Mouse (Mus musculus): ENCODE data around the gene Glis3.

The Glis3 gene

DNA sequence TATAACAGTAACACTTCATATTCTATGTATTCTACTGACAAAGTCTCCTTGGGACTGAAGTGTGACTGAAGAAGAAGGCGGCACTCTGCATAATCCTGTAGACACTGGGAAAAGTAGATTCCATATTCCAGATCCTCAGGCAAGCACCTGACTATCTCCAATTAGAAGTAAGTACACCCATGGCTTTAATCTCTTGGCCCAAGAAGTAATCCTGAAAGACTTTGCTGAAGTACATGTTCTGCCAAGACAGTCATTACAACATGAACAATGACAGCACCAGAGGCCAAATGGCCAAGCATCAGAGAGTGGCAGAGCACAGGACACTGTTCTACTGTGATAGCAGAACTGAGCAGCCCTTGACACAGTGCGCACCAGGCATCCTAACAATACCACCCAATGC, 414.1 kb downstream of the Glis3 start:
- in situ Hi-C loops (cut with MseI, MboI), result no loop called here

DNA sequence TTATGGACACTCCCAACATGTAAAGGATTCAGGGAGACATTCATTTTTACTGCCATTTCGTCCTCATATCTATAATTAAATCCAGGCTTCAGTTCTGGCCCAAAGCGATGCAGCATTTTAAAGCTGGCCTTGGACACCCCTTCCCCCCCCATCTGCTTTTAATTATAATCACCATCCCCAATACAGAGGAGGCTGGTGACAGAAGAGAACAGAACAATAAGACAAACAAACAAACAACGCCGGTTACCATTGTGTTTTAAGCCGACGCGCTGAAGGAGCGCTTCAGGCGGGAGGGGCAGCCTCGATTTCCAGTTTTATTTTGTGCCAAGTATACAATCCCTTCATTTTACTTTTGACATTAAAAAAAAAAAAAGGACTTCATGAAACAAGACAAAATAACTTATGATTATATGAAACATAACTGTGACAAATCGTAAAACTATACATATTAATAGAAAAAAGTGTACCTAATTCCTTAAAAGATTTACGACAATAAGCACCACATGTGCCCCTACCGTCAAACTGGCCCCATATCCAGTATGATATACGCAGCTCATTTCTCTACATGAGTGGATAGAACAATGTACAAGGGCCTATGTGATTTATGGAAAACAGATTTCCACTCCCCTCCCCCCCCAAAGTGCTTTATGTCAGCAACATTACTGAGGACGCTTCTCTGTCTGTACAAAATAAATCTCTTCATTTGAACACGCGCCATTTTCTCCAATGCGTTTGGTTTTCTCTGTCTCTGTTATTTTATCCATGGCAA, 420.8 kb downstream of the Glis3 start:
- in situ Hi-C loops (cut with MseI, MboI), result no loop called here

DNA sequence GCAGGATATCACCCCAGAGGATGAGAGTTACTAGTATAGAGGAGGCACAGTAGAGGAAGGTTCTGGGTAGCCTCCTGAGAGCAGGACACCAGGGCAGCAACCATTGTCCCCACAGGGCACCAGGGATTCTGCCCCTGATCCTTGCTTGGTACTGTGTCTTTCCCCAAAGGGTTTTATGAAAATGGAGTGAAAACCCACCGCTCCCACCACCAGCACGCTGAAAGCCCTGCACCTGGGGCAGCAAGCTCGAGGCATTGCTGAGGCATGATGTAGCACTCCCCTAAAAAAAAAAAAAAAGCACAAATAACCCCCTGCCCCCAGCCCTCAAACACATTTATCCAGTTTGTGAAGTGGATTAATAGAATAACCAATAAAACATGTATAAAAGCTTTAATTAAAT, 421.4 kb downstream of the Glis3 start:
- in situ Hi-C loops (cut with MseI, MboI), result no loop called here

DNA sequence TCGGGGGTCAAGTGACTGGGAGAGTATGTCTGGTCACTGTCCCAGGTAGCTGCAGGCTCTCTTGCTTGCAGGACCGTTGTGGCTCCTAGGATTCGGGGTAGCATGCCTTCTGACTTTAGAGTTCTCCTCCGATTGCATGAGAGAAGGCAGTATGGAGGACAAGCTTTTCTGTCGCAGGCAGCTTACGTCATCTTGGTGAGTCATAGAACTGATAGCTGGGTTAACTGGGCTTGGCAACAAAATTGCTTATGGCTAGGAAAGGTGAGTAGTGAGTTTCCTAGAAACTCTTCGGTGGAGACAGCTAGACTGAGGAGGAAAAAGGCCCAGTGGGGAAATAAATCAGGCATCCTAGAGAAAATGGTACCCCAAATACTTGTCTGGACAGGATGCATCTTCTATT, 432.5 kb downstream of the Glis3 start:
- in situ Hi-C loops (cut with MseI, MboI), result no loop called here

DNA sequence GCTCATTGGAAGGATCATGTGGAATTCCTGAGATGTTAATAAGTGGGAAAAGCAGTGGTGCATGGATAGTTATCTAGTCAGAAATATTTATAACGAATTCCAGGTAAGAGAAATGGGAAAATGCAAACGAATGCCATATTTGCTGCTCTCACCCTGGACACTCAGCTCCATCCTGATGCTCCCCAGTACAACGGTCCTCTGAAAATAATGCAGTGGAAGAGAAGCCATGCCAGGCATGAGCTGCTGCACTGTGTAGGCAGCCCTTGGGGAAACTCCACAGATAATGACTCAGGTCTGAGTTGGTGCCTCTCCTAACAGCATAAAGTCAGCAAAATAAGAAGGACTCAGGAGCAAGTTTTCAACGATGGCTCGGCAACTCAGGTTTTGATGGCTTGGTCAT, 433.7 kb downstream of the Glis3 start:
- in situ Hi-C loops (cut with MseI, MboI), result no loop called here

DNA sequence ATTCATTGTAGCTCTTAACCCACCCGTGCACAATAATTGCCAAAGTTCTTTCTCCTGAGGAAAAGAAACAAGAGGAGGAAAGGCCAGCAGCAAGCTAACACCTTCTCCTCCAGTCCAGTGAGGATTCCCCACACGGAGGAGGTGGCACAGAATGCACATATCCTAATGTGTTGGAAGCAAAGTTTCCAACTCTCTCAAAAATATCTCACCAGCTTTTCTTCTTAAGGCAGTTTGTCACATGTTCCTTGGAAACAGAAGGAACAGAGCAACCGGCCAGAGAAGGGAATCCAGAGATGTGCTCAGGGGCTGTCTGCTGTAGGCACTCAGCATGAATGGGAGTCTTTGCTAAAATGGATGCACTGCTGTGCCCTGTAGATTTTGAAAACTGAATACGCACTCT, 441.8 kb downstream of the Glis3 start:
- in situ Hi-C loops (cut with MseI, MboI), result no loop called here

DNA sequence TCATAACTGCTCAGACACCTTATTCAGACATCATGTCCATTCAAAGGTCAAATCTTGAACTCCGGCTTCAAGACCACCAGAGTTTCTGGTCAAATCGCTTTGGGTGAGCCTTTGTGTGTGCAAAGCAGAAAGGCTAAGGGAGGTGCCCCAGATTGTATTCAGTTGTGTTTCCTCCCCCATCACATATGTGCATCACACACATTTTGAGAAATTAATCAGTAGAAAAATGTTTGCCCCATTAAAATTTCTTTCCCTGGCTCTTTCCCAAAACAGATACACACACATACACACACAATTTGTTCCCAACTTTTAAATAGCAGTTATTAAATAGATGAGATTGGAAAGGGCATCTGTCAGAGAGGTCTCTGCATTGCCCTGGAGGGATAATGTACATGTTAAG, 442.3 kb downstream of the Glis3 start:
- in situ Hi-C loops (cut with MseI, MboI), result no loop called here

DNA sequence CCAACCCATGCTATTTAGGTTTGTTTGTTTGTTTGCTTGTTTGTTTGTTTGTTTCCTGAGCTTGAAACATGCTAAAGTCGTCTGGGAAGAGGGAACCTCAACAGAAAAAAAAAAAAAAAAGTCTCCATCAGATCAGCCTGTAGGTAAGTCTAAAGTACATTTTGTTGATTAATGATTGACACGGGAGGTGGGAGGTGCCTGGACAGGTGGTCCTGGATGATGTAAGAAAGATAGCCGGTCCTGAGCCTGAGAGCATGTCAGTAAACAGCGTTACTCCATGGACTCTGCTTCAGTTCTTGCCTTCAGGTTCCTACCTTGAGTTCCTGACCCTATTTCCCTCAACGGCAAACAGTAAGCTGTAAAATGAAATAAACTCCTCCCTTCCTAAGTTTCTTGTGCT, 444.3 kb downstream of the Glis3 start:
- in situ Hi-C loops (cut with MseI, MboI), result no loop called here

DNA sequence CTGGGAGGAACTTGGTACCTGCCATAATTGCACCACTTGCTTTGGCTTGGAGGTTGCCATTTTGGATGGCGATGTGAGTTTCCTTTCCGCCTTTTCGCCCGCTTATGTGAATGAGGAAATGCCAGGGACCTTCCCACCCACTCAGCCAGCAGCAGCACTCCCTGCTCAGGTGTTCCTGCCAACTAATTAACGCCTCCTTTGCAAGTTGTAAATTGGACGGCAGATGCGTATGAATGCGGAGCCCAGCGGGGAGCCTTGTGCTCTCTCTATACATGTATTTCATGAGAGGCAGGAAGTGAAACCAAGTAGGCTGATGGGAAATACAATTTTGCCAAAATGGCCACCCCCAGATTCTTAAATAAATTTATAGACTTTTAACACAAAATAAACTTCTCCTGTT, 444.8 kb downstream of the Glis3 start:
- in situ Hi-C loops (cut with MseI, MboI), result no loop called here

DNA sequence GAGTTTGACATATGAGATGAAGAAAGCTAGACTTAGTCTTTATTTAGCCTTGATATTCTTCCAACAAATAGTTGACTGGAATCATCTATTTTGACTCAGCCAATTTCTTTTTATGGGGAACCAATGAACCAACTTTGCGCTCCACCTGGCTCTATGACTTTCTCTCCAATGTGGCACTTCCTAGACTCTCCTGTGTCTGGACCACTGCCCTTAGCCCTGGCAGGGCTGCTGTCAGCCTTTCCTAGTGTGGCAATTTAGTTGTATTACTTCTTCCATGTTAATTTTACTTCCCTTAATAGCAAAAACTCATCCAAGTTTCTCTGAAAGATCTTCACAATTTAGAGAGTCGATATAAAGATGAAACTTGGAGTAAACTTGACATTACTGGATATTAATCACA, 445.2 kb downstream of the Glis3 start:
- in situ Hi-C loops (cut with MseI, MboI), result no loop called here

DNA sequence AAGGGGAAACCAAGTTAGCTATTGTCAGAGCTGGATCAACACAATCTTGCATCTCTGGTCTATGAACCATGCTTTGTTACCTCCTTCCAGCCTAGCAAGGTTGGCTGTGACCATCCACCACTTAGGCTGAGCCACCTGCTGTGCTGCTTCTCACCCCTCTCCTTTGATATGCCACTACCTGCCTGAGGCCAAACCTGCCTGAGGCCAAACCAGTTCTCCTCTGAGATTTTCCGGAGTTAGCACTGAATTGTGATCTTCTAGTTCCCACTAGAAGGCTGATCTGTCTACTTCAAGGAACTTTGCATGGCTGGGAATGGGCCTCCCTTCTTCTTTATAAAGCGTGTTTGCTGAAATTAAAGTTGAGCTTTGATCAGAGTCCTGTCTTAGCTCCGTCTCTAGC, 448.4 kb downstream of the Glis3 start:
- in situ Hi-C loops (cut with MseI, MboI), result no loop called here

DNA sequence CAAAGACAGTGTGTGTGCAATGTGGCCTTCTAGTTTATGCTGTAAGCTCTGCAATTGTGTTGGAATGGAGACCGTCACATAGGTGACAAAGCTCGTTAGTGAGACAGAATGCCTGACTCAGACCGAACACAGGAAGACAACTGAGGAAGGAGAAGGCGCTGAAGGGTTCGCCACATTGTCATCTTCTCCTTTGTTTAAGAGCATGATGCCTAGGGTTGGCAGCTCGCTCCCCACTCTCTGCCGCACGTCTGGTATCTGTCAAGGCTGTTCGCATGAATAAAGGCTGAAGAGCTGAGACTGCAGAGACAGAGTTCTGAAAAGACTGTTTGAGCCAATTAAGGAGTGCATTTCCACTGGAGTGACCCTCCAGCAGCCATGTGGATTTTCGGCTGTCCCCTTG, 452.4 kb downstream of the Glis3 start:
- in situ Hi-C loops (cut with MseI, MboI), result no loop called here

DNA sequence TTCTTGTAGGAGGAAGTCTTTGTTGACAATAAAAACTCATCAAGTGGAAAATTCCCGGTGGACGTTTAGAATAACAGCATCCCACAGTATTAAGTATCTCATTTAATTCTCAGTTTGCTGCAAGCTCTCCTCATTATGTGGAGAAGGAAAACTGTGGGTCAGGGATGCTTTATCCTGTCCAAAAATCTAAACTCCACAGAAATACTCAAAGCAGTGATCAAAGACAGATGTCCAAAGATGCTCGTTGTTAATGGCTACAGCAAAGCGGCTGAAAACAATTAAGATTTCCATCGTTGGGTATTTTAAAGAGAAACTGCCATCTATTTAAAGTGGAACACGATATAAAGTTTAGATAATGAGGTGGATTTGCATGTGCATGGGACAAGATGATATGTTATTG, 454.2 kb downstream of the Glis3 start:
- in situ Hi-C loops (cut with MseI, MboI), result no loop called here

DNA sequence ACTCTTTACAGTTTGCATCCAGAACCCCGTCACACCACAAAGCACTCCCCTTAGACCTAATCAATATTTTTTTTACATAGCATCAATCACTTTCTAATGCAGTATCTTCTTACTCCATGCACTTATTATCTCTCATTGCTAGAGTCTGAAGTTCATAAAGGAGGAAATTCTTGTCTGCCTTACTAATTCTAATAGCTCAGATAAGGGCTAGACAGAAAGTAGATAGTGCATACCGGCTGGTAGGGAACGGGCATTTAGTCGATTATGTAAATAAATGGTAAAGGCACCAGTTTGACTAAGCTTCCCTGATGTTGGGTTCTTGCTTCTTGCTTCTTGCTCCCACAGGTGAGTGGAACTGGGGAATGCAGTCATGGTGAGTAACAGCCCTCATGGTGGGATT, 468.2 kb downstream of the Glis3 start:
- in situ Hi-C loops (cut with MseI, MboI), result no loop called here
